Mouse (Mus musculus) forebrain, embryonic 12.5 days (tissue): ENCODE measurements around the gene Vgll4. TPM values are rescaled to one million over a fixed set of nuclear protein-coding genes. Genes with fewer than 3 reads are reported as not detected.

ENCODE experiments used
- ATAC-seq: fragments of 200-750 bp; cut with Nextera tagmentation; 2 replicates; pipeline ENCODE4 v1.8.0; 2017; ENCODE audit warnings: moderate TSS enrichment; ENCODE audit not compliant: low FRiP score
- H3K27ac ChIP-seq: fragments of 300-500 bp; sonication (generic); 2 replicates; pipeline ENCODE4 v1.5.1; 2016; ENCODE audit warnings: mild to moderate bottlenecking
- H3K27me3 ChIP-seq: fragments of 300-500 bp; sonication (generic); 2 replicates; pipeline ENCODE4 v1.6.1; 2016; ENCODE audit warnings: mild to moderate bottlenecking
- H3K36me3 ChIP-seq: fragments of 300-500 bp; sonication (generic); replicated peaks from 2 replicates; pipeline ENCODE4 v1.6.1; 2016; ENCODE audit warnings: mild to moderate bottlenecking
- H3K4me1 ChIP-seq: fragments of 300-500 bp; sonication (generic); 2 replicates; pipeline ENCODE4 v1.6.1; 2016
- H3K4me2 ChIP-seq: fragments of 300-500 bp; sonication (generic); 2 replicates; pipeline ENCODE4 v1.6.1; 2016; ENCODE audit warnings: mild to moderate bottlenecking, moderate library complexity
- H3K4me3 ChIP-seq: fragments of 300-500 bp; sonication (generic); replicated peaks from 2 replicates; pipeline ENCODE4 v1.5.1; 2016; ENCODE audit warnings: mild to moderate bottlenecking
- H3K9ac ChIP-seq: fragments of 300-500 bp; sonication (generic); 2 replicates; pipeline ENCODE4 v1.6.1; 2016; ENCODE audit warnings: mild to moderate bottlenecking
- H3K9me3 ChIP-seq: fragments of 300-500 bp; sonication (generic); 2 replicates; pipeline ENCODE4 v1.6.1; 2016
- WGBS: fragments of 180-500 bp; shearing (Covaris S2); methylation state at CpG from one replicate; pipeline ENCODE4 v1.1.7; 2016; 5-methylcytosine and 5-hydroxymethylcytosine counted together
- polyA plus RNA-seq: library from polyadenylated mRNA; unstranded; fragments of >200 nt; fragmentation: Nextera tagmentation; extraction: Ambion mirVana; gene quantifications from 2 replicates; pipeline ENCODE4 v1.2.1, GENCODE M21; 2016

The Vgll4 gene
- polyA plus RNA-seq, 1 experiment from 2014 or later = 96.1 TPM

GRCm38 (mm10) chr6:114883261-114883740 is 86.5 kb downstream of the Vgll4 start:
- Histone ChIP-seq H3K9ac (peak overlapping the region; percentile 49; the same call in 1 of the 2 replicates), H3K9me3 (no peaks in the 10 kb centered on the region), H3K27me3 (no peaks in the 10 kb centered on the region), H3K4me1 (peaks cover 91% of the 10 kb centered on the region), H3K4me3 (no peak overlapping the region), H3K36me3 (peaks cover 22% of the 10 kb centered on the region; the same call in 1 of the 2 replicates), H3K27ac (peak overlapping the region; percentile 98), H3K4me2 (peak overlapping the region; percentile 40)
- peak; percentile 93 for ATAC-seq
- WGBS = 0% methylated on average over 9 of the region's 9 CpGs

GRCm38 (mm10) chr6:114882675-114883074 is 87.1 kb downstream of the Vgll4 start:
- ATAC-seq = peak; percentile 61
- Histone ChIP-seq H3K27ac (peak overlapping the region; percentile 98), H3K4me2 (peak overlapping the region; percentile 36), H3K27me3 (no peaks in the 10 kb centered on the region), H3K9me3 (no peaks in the 10 kb centered on the region), H3K4me1 (peaks cover 95% of the 10 kb centered on the region), H3K9ac (peak overlapping the region; percentile 49), H3K36me3 (peaks cover 20% of the 10 kb centered on the region; the same call in 1 of the 2 replicates), H3K4me3 (no peak overlapping the region)
- WGBS = 7% methylated on average over 7 of the region's 7 CpGs

DNA sequence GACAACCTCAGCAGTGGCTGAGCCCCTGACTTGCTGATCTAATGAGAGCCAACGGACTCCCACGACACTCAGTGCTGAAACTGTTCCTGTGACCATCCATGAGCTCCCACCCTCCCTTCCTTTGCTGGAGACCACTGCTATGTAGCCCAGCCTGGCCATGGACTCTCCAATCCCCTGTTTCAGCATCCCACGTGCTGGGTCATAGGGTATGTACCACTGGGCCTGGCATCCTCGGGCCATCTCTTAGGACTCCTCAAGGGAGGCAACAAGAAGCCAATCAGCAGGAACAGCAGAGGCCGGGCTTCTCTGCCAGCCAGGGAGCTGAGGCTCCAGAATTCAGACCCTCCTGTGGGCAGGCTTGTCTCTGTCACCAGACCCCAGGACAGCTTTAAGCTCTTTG is 87.6 kb downstream of the Vgll4 start:
- peak overlapping the region; percentile 36 for H3K4me2 ChIP-seq
- peak overlapping the region; percentile 98 for H3K27ac ChIP-seq
- H3K9me3 ChIP-seq = no peaks in the 10 kb centered on the region
- 27% methylated on average over 5 of the region's 5 CpGs for WGBS
- peaks cover 97% of the 10 kb centered on the region for H3K4me1 ChIP-seq
- no peak overlapping the region for H3K4me3 ChIP-seq
- H3K9ac ChIP-seq = peak overlapping the region; percentile 49
- H3K36me3 ChIP-seq = peaks cover 18% of the 10 kb centered on the region; the same call in 1 of the 2 replicates
- H3K27me3 ChIP-seq = no peaks in the 10 kb centered on the region
- no peak for ATAC-seq

- Histone ChIP-seq H3K9ac (no peak overlapping the region), H3K36me3 (peaks cover 14% of the 10 kb centered on the region; the same call in 1 of the 2 replicates), H3K4me1 (peaks cover 97% of the 10 kb centered on the region), H3K4me3 (no peak overlapping the region), H3K27ac (peak overlapping the region; percentile 98; the same call in 1 of the 2 replicates), H3K4me2 (no peak overlapping the region), H3K9me3 (no peaks in the 10 kb centered on the region), H3K27me3 (no peaks in the 10 kb centered on the region)
- 76% methylated on average over 4 of the region's 4 CpGs for WGBS
- no peak for ATAC-seq
Observed at GRCm38 (mm10) chr6:114880798-114881197, 89.0 kb downstream of the Vgll4 start.

- Histone ChIP-seq H3K4me2 (no peak overlapping the region), H3K4me3 (no peak overlapping the region), H3K36me3 (peaks cover 1% of the 10 kb centered on the region; the same call in 1 of the 2 replicates), H3K9ac (no peak overlapping the region), H3K27ac (peak overlapping the region; percentile 56; the same call in 1 of the 2 replicates), H3K4me1 (peaks cover 99% of the 10 kb centered on the region), H3K27me3 (no peaks in the 10 kb centered on the region), H3K9me3 (no peaks in the 10 kb centered on the region)
- no peak for ATAC-seq
- WGBS = 86% methylated on average over 19 of the region's 19 CpGs
Observed at GRCm38 (mm10) chr6:114878841-114879520, 90.8 kb downstream of the Vgll4 start.

DNA sequence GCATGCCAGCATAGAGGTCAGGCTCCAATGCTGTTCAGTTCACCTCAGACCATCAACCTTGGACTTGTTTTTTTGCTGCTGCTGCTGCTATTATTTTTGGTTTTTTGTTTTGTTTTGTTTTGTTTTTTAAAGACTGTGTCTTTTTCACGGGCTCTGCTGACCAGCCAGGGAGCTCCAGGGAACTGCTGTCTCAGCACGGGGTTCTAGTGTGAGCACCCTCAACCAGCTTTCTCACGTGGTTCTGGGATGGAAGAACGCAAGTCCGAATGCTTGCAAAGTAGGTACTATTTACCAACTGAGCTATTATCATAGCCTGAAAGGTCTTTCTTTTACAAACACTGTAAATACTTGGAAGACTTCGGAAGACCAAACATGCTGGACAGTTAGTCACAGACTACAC is 93.2 kb downstream of the Vgll4 start:
- WGBS = 67% methylated on average over 6 of the region's 6 CpGs
- no peak for ATAC-seq
- peak overlapping the region; percentile 98 for H3K27ac ChIP-seq
- no peaks in the 10 kb centered on the region for H3K9me3 ChIP-seq
- no peaks in the 10 kb centered on the region for H3K27me3 ChIP-seq
- H3K36me3 ChIP-seq = peaks cover under 1% of the 10 kb centered on the region; the same call in 1 of the 2 replicates
- H3K4me3 ChIP-seq = no peak overlapping the region
- no peak overlapping the region for H3K4me2 ChIP-seq
- H3K9ac ChIP-seq = peak overlapping the region; percentile 67; the same call in 1 of the 2 replicates
- H3K4me1 ChIP-seq = peaks cover 91% of the 10 kb centered on the region

- 25% methylated on average over 4 of the region's 4 CpGs for WGBS
- Histone ChIP-seq H3K4me3 (no peak overlapping the region), H3K9ac (peak overlapping the region; percentile 67; the same call in 1 of the 2 replicates), H3K27me3 (no peaks in the 10 kb centered on the region), H3K4me1 (peaks cover 91% of the 10 kb centered on the region), H3K36me3 (peaks cover 6% of the 10 kb centered on the region; the same call in 1 of the 2 replicates), H3K27ac (peak overlapping the region; percentile 98), H3K9me3 (no peaks in the 10 kb centered on the region), H3K4me2 (no peak overlapping the region)
- ATAC-seq = no peak
Observed at GRCm38 (mm10) chr6:114876033-114876432, 93.8 kb downstream of the Vgll4 start.

DNA sequence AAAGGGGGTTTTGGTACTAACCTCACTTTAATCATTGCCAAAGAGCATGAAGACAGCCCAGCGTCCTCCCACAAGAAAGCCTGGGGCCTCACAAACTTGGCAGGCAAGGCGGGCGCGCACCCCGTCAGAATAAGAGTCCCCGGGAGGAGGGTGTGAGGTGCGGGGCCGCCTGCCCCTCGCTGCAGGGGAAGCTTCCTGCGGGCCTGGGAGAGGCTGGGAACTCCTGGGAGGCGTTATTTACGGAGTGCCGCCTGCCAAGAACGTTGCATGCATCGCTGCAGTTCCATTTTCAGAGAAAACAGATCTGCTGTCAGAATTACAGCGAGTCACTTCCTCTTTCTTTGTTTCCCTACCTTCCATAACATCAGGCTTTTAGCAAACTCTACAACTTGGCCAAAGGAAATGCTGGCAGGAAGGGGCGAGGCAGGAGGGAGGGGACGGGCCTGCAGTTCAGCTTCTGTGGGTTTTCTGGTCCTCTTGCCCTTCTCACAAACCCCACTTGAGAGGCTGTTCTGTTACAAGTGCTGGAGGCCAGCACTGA is 94.7 kb downstream of the Vgll4 start:
- Histone ChIP-seq H3K9ac (peak overlapping the region; percentile 67), H3K4me1 (peaks cover 91% of the 10 kb centered on the region), H3K27ac (peak overlapping the region; percentile 98), H3K9me3 (no peaks in the 10 kb centered on the region), H3K27me3 (no peaks in the 10 kb centered on the region), H3K36me3 (peaks cover 7% of the 10 kb centered on the region; the same call in 1 of the 2 replicates), H3K4me3 (peak overlapping the region; percentile 44), H3K4me2 (peak overlapping the region; percentile 84)
- peak; percentile 87 for ATAC-seq
- WGBS = under 1% methylated on average over 18 of the region's 18 CpGs

DNA sequence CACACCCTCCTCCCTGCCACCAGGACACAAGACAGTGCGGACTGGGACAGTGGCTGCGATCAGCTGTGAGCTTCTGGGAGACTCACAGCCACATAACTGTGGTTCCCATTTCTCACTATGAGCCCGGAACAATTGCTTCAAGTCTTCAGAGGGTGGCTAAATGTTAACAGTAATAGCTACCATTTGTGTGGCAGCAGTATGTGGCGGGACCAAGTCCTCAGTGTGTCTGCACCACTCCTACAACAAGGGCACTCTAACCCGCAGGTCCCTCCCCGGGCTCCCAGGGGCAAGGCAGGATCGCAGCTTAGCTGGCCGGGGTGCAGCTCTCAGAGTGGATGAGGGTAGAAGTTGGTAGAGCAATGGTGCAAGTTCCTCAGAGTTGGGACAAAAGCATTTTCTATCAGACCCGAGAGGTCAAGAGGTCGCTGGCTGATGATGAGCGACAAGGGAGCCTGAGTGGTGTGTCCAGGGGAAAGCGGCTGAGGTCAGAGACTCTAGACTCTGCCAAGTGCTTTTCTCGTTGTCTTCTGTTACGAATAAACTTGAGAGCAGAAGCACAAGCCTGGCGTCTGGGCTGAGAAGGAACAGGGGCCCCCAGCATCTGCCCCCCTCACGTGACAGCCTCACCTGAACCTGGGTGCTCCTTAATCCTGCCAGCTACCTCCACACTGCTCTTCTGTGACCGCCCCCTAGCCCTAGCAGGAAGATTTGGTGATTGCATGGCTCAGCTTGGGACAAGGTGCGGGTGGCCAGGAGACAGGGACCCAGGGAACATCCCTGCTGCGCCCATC is 95.5 kb downstream of the Vgll4 start:
- Histone ChIP-seq H3K9ac (peak overlapping the region; percentile 67), H3K4me1 (peaks cover 92% of the 10 kb centered on the region), H3K27ac (peak overlapping the region; percentile 98), H3K9me3 (no peaks in the 10 kb centered on the region), H3K4me3 (peak overlapping the region; percentile 44), H3K27me3 (no peaks in the 10 kb centered on the region), H3K4me2 (peak overlapping the region; percentile 84), H3K36me3 (peaks cover 7% of the 10 kb centered on the region; the same call in 1 of the 2 replicates)
- peak; percentile 70 for ATAC-seq
- whole genome bisulfite sequencing = 9% methylated on average over 19 of the region's 19 CpGs

DNA sequence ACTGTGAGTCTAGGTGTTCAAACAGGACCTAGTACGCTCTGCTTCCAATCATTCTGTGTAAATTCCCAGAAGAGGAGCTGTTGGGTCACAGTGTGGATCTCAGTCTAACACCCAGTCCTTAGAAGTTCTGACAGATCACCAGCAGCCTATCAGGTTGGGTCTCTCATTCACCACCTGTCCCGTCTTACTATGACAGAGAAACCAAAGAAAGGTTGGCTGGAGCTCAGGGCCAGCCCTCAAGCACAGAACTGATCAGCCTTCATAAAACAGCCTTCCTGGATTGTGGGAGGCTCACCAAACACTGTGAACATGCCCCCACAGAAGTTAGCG is 96.0 kb downstream of the Vgll4 start:
- peaks cover 92% of the 10 kb centered on the region for H3K4me1 ChIP-seq
- no peak for ATAC-seq
- H3K4me3 ChIP-seq = peak overlapping the region; percentile 44
- H3K9me3 ChIP-seq = no peaks in the 10 kb centered on the region
- peaks cover 7% of the 10 kb centered on the region; the same call in 1 of the 2 replicates for H3K36me3 ChIP-seq
- H3K4me2 ChIP-seq = peak overlapping the region; percentile 84
- H3K27me3 ChIP-seq = no peaks in the 10 kb centered on the region
- peak overlapping the region; percentile 98 for H3K27ac ChIP-seq
- H3K9ac ChIP-seq = peak overlapping the region; percentile 67
- 47% methylated on average over 3 of the region's 3 CpGs for WGBS

DNA sequence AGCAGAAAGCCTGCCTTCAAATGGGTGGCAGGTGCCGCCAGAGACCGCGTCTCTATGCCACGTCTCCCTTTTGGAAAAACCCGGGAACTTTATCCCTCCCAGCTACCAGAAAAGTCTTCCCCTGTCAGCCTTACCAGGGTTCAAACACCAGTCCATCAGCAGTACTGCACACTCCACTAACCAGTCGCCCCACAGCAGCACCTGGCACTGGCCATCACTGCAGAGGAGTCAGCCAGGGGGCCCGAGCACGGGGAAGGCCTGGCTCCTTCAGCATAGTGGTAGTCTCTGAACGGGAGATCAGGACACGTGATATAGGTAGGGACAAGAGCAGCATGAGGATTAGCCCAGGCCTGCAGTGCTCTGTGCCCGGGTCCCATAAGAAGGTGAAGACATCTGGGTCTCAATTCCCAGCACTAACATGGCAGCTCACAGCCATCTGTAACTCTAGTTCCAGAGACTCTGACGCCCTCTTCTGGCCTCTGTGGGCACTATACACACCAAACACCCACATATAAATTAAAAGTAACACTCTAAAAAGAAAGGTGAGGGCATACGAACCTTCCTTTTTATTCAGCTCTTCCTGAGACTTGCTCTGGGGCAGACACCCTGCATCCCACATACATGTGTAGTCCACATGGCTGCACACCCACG is 98.7 kb downstream of the Vgll4 start:
- ATAC-seq = no peak
- no peaks in the 10 kb centered on the region for H3K27me3 ChIP-seq
- H3K36me3 ChIP-seq = peaks cover 7% of the 10 kb centered on the region; the same call in 1 of the 2 replicates
- H3K9me3 ChIP-seq = no peaks in the 10 kb centered on the region
- H3K4me2 ChIP-seq = no peak overlapping the region
- 0 out of 2 replicates have a peak overlapping the region, but pooled peaks have one; percentile 25 for H3K27ac ChIP-seq
- no peak overlapping the region for H3K4me3 ChIP-seq
- H3K4me1 ChIP-seq = peaks cover 68% of the 10 kb centered on the region
- no peak overlapping the region for H3K9ac ChIP-seq
- WGBS = 88% methylated on average over 14 of the region's 14 CpGs
